ENCODE assay signal across 12 mouse cellular contexts in the genomic region with DNA sequence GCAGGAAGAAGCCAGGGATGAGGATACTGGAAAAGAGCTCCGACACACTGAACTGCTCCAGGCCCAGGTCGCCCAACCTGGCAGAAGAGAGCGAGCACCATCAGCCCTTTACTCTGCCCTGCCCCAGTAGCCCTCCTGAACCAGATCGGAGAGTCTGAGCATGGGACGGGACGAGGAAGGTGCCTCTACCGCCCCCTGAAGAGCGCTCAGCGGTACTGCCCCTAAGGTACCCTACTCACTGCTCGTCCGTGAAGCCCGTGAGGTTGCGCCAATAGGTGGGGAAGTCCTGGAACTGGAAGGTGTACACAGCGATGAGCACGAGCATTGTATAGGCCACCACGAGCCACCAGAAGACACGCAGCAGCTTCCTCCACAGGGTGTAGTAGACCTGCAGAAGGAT. TPM values are rescaled to one million over a fixed set of nuclear protein-coding genes. Genes with fewer than 3 reads are reported as not detected.
DNase-seq lines count a peak whose midpoint lies in the region; ATAC-seq and TF ChIP-seq lines count a peak whose summit lies in the region.
"Had no signal": no experiment of that assay in that cellular context is flagged by ENCODE, and none has a peak within 500 bp of the region (broad histone marks: within the 10 kb centered on the region; RNA-seq: fewer than 3 reads in every experiment).

No protein-coding gene starts in this region.

- 68% methylated on average over 17 of the region's 17 CpGs for WGBS in heart, embryonic 15.5 days
- WGBS in heart, embryonic 12.5 days, result 67% methylated on average over 17 of the region's 17 CpGs
- WGBS in midbrain, postnatal 0 days, result 70% methylated on average over 17 of the region's 17 CpGs
- WGBS in midbrain, embryonic 15.5 days, result 65% methylated on average over 17 of the region's 17 CpGs
- WGBS in bone marrow, adult 2 months, result 67% methylated on average over 17 of the region's 17 CpGs
- 73% methylated on average over 17 of the region's 17 CpGs for WGBS in stomach, embryonic 14.5 days
- 72% methylated on average over 17 of the region's 17 CpGs for WGBS in neural tube, embryonic 15.5 days

- ATAC-seq in heart, embryonic 15.5 days (replicated peaks; ENCODE audit: insufficient number of reproducible peaks, insufficient read depth, low FRiP score, low read depth), result no peak
- no peak for ATAC-seq in heart, embryonic 12.5 days (ENCODE audit: insufficient number of reproducible peaks, low FRiP score)
- ATAC-seq in midbrain, postnatal 0 days (ENCODE audit: low FRiP score), result no peak
- no peak for ATAC-seq in midbrain, embryonic 15.5 days (replicated peaks)
- peak; percentile 30; the same call in 1 of the 2 replicates for ATAC-seq in stomach, embryonic 14.5 days (ENCODE audit: insufficient number of reproducible peaks, insufficient read depth, low FRiP score, low read depth)
- ATAC-seq in neural tube, embryonic 15.5 days (ENCODE audit: low FRiP score), result no peak

- H3K4me3 ChIP-seq in heart, embryonic 15.5 days, result no peak overlapping the region
- H3K4me3 ChIP-seq in heart, embryonic 12.5 days, result no peak overlapping the region
- no peak overlapping the region for H3K4me3 ChIP-seq in midbrain, postnatal 0 days (ENCODE audit: low read depth, low read length)
- H3K4me3 ChIP-seq in midbrain, embryonic 15.5 days, result no peak overlapping the region
- H3K4me3 ChIP-seq in bone marrow, adult 2 months (replicated peaks; ENCODE audit: control insufficient read depth, low read depth, low read length), result no peak overlapping the region
- no peak overlapping the region for H3K4me3 ChIP-seq in stomach, embryonic 14.5 days (ENCODE audit: low read depth, low read length)
- no peak overlapping the region for H3K4me3 ChIP-seq in neural tube, embryonic 15.5 days (replicated peaks)
- H3K4me3 ChIP-seq: erythroblast, embryonic 14.5 days had no signal

- TF ChIP-seq CTCF in midbrain, postnatal 0 days (IDR thresholded peaks at IDR 0.05), result peak; percentile 34; the same call in 1 of the 2 replicates
- TF ChIP-seq CTCF in bone marrow, adult 2 months (IDR thresholded peaks at IDR 0.05; ENCODE audit: control insufficient read depth, insufficient read depth, low read length), result peak; percentile 58; the same call in 1 of the 2 replicates

- no peak for TF ChIP-seq POLR2A in bone marrow, adult 2 months (IDR thresholded peaks at IDR 0.05; ENCODE audit: borderline replicate concordance, control insufficient read depth, low read depth, low read length)

- no peaks in the 10 kb centered on the region for H3K9me3 ChIP-seq in heart, embryonic 15.5 days (replicated peaks)
- H3K9me3 ChIP-seq in heart, embryonic 12.5 days (replicated peaks), result no peaks in the 10 kb centered on the region
- no peaks in the 10 kb centered on the region for H3K9me3 ChIP-seq in midbrain, postnatal 0 days (ENCODE audit: low read length)
- no peaks in the 10 kb centered on the region for H3K9me3 ChIP-seq in midbrain, embryonic 15.5 days
- no peaks in the 10 kb centered on the region for H3K9me3 ChIP-seq in stomach, embryonic 14.5 days (ENCODE audit: control insufficient read depth, low read depth, low read length)
- H3K9me3 ChIP-seq in neural tube, embryonic 15.5 days (replicated peaks), result no peaks in the 10 kb centered on the region

- H3K9ac ChIP-seq in heart, embryonic 15.5 days, result no peak overlapping the region
- H3K9ac ChIP-seq in heart, embryonic 12.5 days, result no peak overlapping the region
- no peak overlapping the region for H3K9ac ChIP-seq in midbrain, postnatal 0 days (replicated peaks; ENCODE audit: low read length, poor library complexity, severe bottlenecking)
- H3K9ac ChIP-seq in midbrain, embryonic 15.5 days, result no peak overlapping the region
- H3K9ac ChIP-seq in stomach, embryonic 14.5 days (replicated peaks; ENCODE audit: low read depth, low read length), result no peak overlapping the region
- no peak overlapping the region for H3K9ac ChIP-seq in neural tube, embryonic 15.5 days (replicated peaks)

- H3K4me1 ChIP-seq in heart, embryonic 15.5 days (replicated peaks), result peaks cover 6% of the 10 kb centered on the region; the same call in 1 of the 2 replicates
- no peaks in the 10 kb centered on the region for H3K4me1 ChIP-seq in heart, embryonic 12.5 days (replicated peaks)
- no peaks in the 10 kb centered on the region for H3K4me1 ChIP-seq in midbrain, postnatal 0 days (ENCODE audit: insufficient read depth, low read length)
- no peaks in the 10 kb centered on the region for H3K4me1 ChIP-seq in midbrain, embryonic 15.5 days
- no peaks in the 10 kb centered on the region; the same call in 1 of the 2 replicates for H3K4me1 ChIP-seq in bone marrow, adult 2 months (ENCODE audit: control insufficient read depth, insufficient read depth, low read length)
- no peaks in the 10 kb centered on the region for H3K4me1 ChIP-seq in stomach, embryonic 14.5 days (ENCODE audit: control insufficient read depth, insufficient read depth, low read length)
- H3K4me1 ChIP-seq in neural tube, embryonic 15.5 days, result no peaks in the 10 kb centered on the region

- H3K27me3 ChIP-seq in heart, embryonic 15.5 days, result no peaks in the 10 kb centered on the region
- no peaks in the 10 kb centered on the region for H3K27me3 ChIP-seq in heart, embryonic 12.5 days (replicated peaks)
- no peaks in the 10 kb centered on the region for H3K27me3 ChIP-seq in midbrain, postnatal 0 days (ENCODE audit: insufficient read depth, low read length)
- no peaks in the 10 kb centered on the region for H3K27me3 ChIP-seq in midbrain, embryonic 15.5 days (replicated peaks)
- H3K27me3 ChIP-seq in stomach, embryonic 14.5 days (ENCODE audit: control insufficient read depth, insufficient read depth, low read length), result no peaks in the 10 kb centered on the region
- no peaks in the 10 kb centered on the region for H3K27me3 ChIP-seq in neural tube, embryonic 15.5 days (replicated peaks)

- no peak for DNase-seq in midbrain, postnatal 0 days (ENCODE audit: low spot score)
- DNase-seq in ovary, postnatal 10 days (ENCODE audit: low spot score), result no peak
- DNase-seq: cerebellum, adult 18-20 months had no signal

- H3K27ac ChIP-seq in heart, embryonic 15.5 days, result peak overlapping the region; percentile 44
- no peak overlapping the region for H3K27ac ChIP-seq in heart, embryonic 12.5 days (ENCODE audit: poor library complexity, severe bottlenecking)
- H3K27ac ChIP-seq in midbrain, postnatal 0 days (ENCODE audit: low read depth, low read length), result no peak overlapping the region
- no peak overlapping the region for H3K27ac ChIP-seq in midbrain, embryonic 15.5 days
- H3K27ac ChIP-seq in bone marrow, adult 2 months (ENCODE audit: control insufficient read depth, insufficient read depth, low read depth, low read length, poor library complexity), result no peak overlapping the region
- 0 out of 2 replicates have a peak overlapping the region, but pooled peaks have one; percentile 2 for H3K27ac ChIP-seq in stomach, embryonic 14.5 days (ENCODE audit: low read length)
- H3K27ac ChIP-seq in neural tube, embryonic 15.5 days (replicated peaks), result no peak overlapping the region

- peaks cover 50% of the 10 kb centered on the region for H3K36me3 ChIP-seq in heart, embryonic 15.5 days
- peaks cover 85% of the 10 kb centered on the region for H3K36me3 ChIP-seq in heart, embryonic 12.5 days
- H3K36me3 ChIP-seq in midbrain, postnatal 0 days (ENCODE audit: insufficient read depth, low read length), result no peaks in the 10 kb centered on the region
- H3K36me3 ChIP-seq in midbrain, embryonic 15.5 days (replicated peaks), result no peaks in the 10 kb centered on the region
- H3K36me3 ChIP-seq in stomach, embryonic 14.5 days (ENCODE audit: control insufficient read depth, insufficient read depth, low read length), result peaks cover 58% of the 10 kb centered on the region
- no peaks in the 10 kb centered on the region for H3K36me3 ChIP-seq in neural tube, embryonic 15.5 days

- no peak overlapping the region for H3K4me2 ChIP-seq in heart, embryonic 15.5 days
- no peak overlapping the region for H3K4me2 ChIP-seq in heart, embryonic 12.5 days
- no peak overlapping the region for H3K4me2 ChIP-seq in midbrain, postnatal 0 days (ENCODE audit: low read depth, low read length, poor library complexity, severe bottlenecking)
- no peak overlapping the region for H3K4me2 ChIP-seq in midbrain, embryonic 15.5 days
- H3K4me2 ChIP-seq in stomach, embryonic 14.5 days (replicated peaks; ENCODE audit: low read depth, low read length), result no peak overlapping the region
- no peak overlapping the region for H3K4me2 ChIP-seq in neural tube, embryonic 15.5 days
- H3K4me2 ChIP-seq: heart, embryonic 11.5 days had no signal

RNA-seq across cellular contexts. Expression of a gene that starts 22.0 kb away (rescaled TPM):
- 23.0 and 25.6 TPM in 2 replicates for polyA plus RNA-seq in heart, embryonic 15.5 days (2015; fragmentation: Nextera tagmentation; extraction: Ambion mirVana)
- polyA plus RNA-seq in heart, embryonic 12.5 days (2016; fragmentation: Nextera tagmentation; extraction: Ambion mirVana), result 30.0 and 31.1 TPM in 2 replicates
- total RNA-seq in midbrain, postnatal 0 days (2014; rRNA removed), result 37.7 and 52.6 TPM in 2 replicates
- 95.0 and 99.5 TPM in 2 replicates for polyA plus RNA-seq in midbrain, postnatal 0 days (2015; fragmentation: Nextera tagmentation; extraction: Ambion mirVana)
- 80.0 and 80.4 TPM in 2 replicates for polyA plus RNA-seq in midbrain, embryonic 15.5 days (2015; fragmentation: Nextera tagmentation; extraction: Ambion mirVana)
- 62.9 and 122 TPM in 2 replicates for polyA plus RNA-seq in bone marrow, adult 2 months (2011; ENCODE audit: insufficient read depth, insufficient read length, low replicate concordance, missing spikeins)
- 46.4 and 54.0 TPM in 2 replicates for polyA plus RNA-seq in stomach, embryonic 14.5 days (2014; fragmentation: Nextera tagmentation; extraction: Ambion mirVana)
- 66.2 and 80.2 TPM in 2 replicates for polyA plus RNA-seq in neural tube, embryonic 15.5 days (2015; fragmentation: Nextera tagmentation; extraction: Ambion mirVana)

RNA-seq across cellular contexts. Expression of a gene that starts 22.0 kb away (rescaled TPM):
- polyA plus RNA-seq in heart, embryonic 15.5 days (2015; fragmentation: Nextera tagmentation; extraction: Ambion mirVana), result 37.0 and 44.4 TPM in 2 replicates
- 33.7 and 39.7 TPM in 2 replicates for polyA plus RNA-seq in heart, embryonic 12.5 days (2016; fragmentation: Nextera tagmentation; extraction: Ambion mirVana)
- 26.4 and 40.8 TPM in 2 replicates for total RNA-seq in midbrain, postnatal 0 days (2014; rRNA removed)
- polyA plus RNA-seq in midbrain, postnatal 0 days (2015; fragmentation: Nextera tagmentation; extraction: Ambion mirVana), result 25.1 and 26.5 TPM in 2 replicates
- polyA plus RNA-seq in midbrain, embryonic 15.5 days (2015; fragmentation: Nextera tagmentation; extraction: Ambion mirVana), result 34.3 and 41.5 TPM in 2 replicates
- 17.4 and 32.7 TPM in 2 replicates for polyA plus RNA-seq in bone marrow, adult 2 months (2011; ENCODE audit: insufficient read depth, insufficient read length, low replicate concordance, missing spikeins)
- 31.5 and 34.3 TPM in 2 replicates for polyA plus RNA-seq in stomach, embryonic 14.5 days (2014; fragmentation: Nextera tagmentation; extraction: Ambion mirVana)
- polyA plus RNA-seq in neural tube, embryonic 15.5 days (2015; fragmentation: Nextera tagmentation; extraction: Ambion mirVana), result 34.9 and 36.8 TPM in 2 replicates

RNA-seq across cellular contexts. Expression of a gene that starts 37.4 kb away (rescaled TPM):
- 2.0 and 2.5 TPM in 2 replicates for polyA plus RNA-seq in heart, embryonic 15.5 days (2015; fragmentation: Nextera tagmentation; extraction: Ambion mirVana)
- 2.1 and 2.3 TPM in 2 replicates for polyA plus RNA-seq in heart, embryonic 12.5 days (2016; fragmentation: Nextera tagmentation; extraction: Ambion mirVana)
- total RNA-seq in midbrain, postnatal 0 days (2014; rRNA removed), result not detected in 2 replicates
- polyA plus RNA-seq in midbrain, postnatal 0 days (2015; fragmentation: Nextera tagmentation; extraction: Ambion mirVana), result not detected in 2 replicates
- not detected in 2 replicates for polyA plus RNA-seq in midbrain, embryonic 15.5 days (2015; fragmentation: Nextera tagmentation; extraction: Ambion mirVana)
- 2.2 TPM in 1 of 2 replicates, not detected in the other for polyA plus RNA-seq in bone marrow, adult 2 months (2011; ENCODE audit: insufficient read depth, insufficient read length, low replicate concordance, missing spikeins)
- 0.39 and 0.46 TPM in 2 replicates for polyA plus RNA-seq in stomach, embryonic 14.5 days (2014; fragmentation: Nextera tagmentation; extraction: Ambion mirVana)
- polyA plus RNA-seq in neural tube, embryonic 15.5 days (2015; fragmentation: Nextera tagmentation; extraction: Ambion mirVana), result 0.12 and 1.1 TPM in 2 replicates
- polyA plus RNA-seq: erythroblast, embryonic 14.5 days; neural tube, embryonic 14.5 days had no signal

RNA-seq across cellular contexts. Expression of a gene that starts 53.2 kb away (rescaled TPM):
- 11.5 and 13.9 TPM in 2 replicates for polyA plus RNA-seq in heart, embryonic 15.5 days (2015; fragmentation: Nextera tagmentation; extraction: Ambion mirVana)
- 25.5 and 27.8 TPM in 2 replicates for polyA plus RNA-seq in heart, embryonic 12.5 days (2016; fragmentation: Nextera tagmentation; extraction: Ambion mirVana)
- total RNA-seq in midbrain, postnatal 0 days (2014; rRNA removed), result 10.8 and 14.2 TPM in 2 replicates
- polyA plus RNA-seq in midbrain, postnatal 0 days (2015; fragmentation: Nextera tagmentation; extraction: Ambion mirVana), result 1.3 and 1.8 TPM in 2 replicates
- 2.7 and 3.3 TPM in 2 replicates for polyA plus RNA-seq in midbrain, embryonic 15.5 days (2015; fragmentation: Nextera tagmentation; extraction: Ambion mirVana)
- 21.6 and 49.3 TPM in 2 replicates for polyA plus RNA-seq in bone marrow, adult 2 months (2011; ENCODE audit: insufficient read depth, insufficient read length, low replicate concordance, missing spikeins)
- 15.6 and 24.2 TPM in 2 replicates for polyA plus RNA-seq in stomach, embryonic 14.5 days (2014; fragmentation: Nextera tagmentation; extraction: Ambion mirVana)
- 2.1 and 5.1 TPM in 2 replicates for polyA plus RNA-seq in neural tube, embryonic 15.5 days (2015; fragmentation: Nextera tagmentation; extraction: Ambion mirVana)

RNA-seq across cellular contexts. Expression of a gene that starts 54.7 kb away (rescaled TPM):
- polyA plus RNA-seq in heart, embryonic 15.5 days (2015; fragmentation: Nextera tagmentation; extraction: Ambion mirVana), result 13.3 and 18.9 TPM in 2 replicates
- 22.8 and 24.1 TPM in 2 replicates for polyA plus RNA-seq in heart, embryonic 12.5 days (2016; fragmentation: Nextera tagmentation; extraction: Ambion mirVana)
- total RNA-seq in midbrain, postnatal 0 days (2014; rRNA removed), result 57.1 and 94.5 TPM in 2 replicates
- 62.1 and 66.8 TPM in 2 replicates for polyA plus RNA-seq in midbrain, postnatal 0 days (2015; fragmentation: Nextera tagmentation; extraction: Ambion mirVana)
- 62.3 and 68.3 TPM in 2 replicates for polyA plus RNA-seq in midbrain, embryonic 15.5 days (2015; fragmentation: Nextera tagmentation; extraction: Ambion mirVana)
- polyA plus RNA-seq in bone marrow, adult 2 months (2011; ENCODE audit: insufficient read depth, insufficient read length, low replicate concordance, missing spikeins), result 2.4 and 6.3 TPM in 2 replicates
- 38.3 and 42.1 TPM in 2 replicates for polyA plus RNA-seq in stomach, embryonic 14.5 days (2014; fragmentation: Nextera tagmentation; extraction: Ambion mirVana)
- 65.9 and 73.2 TPM in 2 replicates for polyA plus RNA-seq in neural tube, embryonic 15.5 days (2015; fragmentation: Nextera tagmentation; extraction: Ambion mirVana)

Comparison
In these comparisons a context has a peak if more than half of its experiments do, and no peak if none do; other contexts are left out.
1. H3K27ac ChIP-seq: peak in heart, embryonic 15.5 days (single experiment) and stomach, embryonic 14.5 days (single experiment); none in heart, embryonic 12.5 days (single experiment), midbrain, postnatal 0 days (single experiment), midbrain, embryonic 15.5 days (single experiment), bone marrow, adult 2 months (single experiment) and neural tube, embryonic 15.5 days (single experiment).